Mouse (Mus musculus) heart, embryonic 16.5 days (tissue): ENCODE results near the gene Nrg3. TPM values are rescaled to one million over a fixed set of nuclear protein-coding genes. Genes with fewer than 3 reads are reported as not detected.

Experiments used
- ATAC-seq: fragments of 200-750 bp; cut with Nextera tagmentation; replicated peaks from 2 replicates; pipeline ENCODE4 v1.8.0; 2017; ENCODE audit warnings: moderate number of reproducible peaks; ENCODE audit not compliant: insufficient read depth, low FRiP score; ENCODE audit errors: extremely low read depth
- H3K27ac ChIP-seq: fragments of 300-500 bp; sonication (generic); 2 replicates; pipeline ENCODE4 v1.5.1; 2014; ENCODE audit warnings: mild to moderate bottlenecking, low read length, control low read depth, moderate library complexity
- H3K27me3 ChIP-seq: fragments of 300-500 bp; sonication (generic); 2 replicates; pipeline ENCODE4 v1.6.1; 2014; ENCODE audit warnings: low read length, mixed read lengths; ENCODE audit not compliant: control insufficient read depth, insufficient read depth
- H3K36me3 ChIP-seq: fragments of 300-500 bp; sonication (generic); 2 replicates; pipeline ENCODE4 v1.6.1; 2014; ENCODE audit not compliant: control insufficient read depth, insufficient read depth
- H3K4me1 ChIP-seq: fragments of 300-500 bp; sonication (generic); 2 replicates; pipeline ENCODE4 v1.6.1; 2014; ENCODE audit warnings: low read length, mixed read lengths; ENCODE audit not compliant: control insufficient read depth, insufficient read depth
- H3K4me2 ChIP-seq: fragments of 300-500 bp; sonication (generic); 2 replicates; pipeline ENCODE4 v1.6.1; 2014; ENCODE audit warnings: low read depth, mild to moderate bottlenecking, control low read depth, low read length
- H3K4me3 ChIP-seq: fragments of 300-500 bp; sonication (generic); 2 replicates; pipeline ENCODE4 v1.5.1; 2014; ENCODE audit warnings: mild to moderate bottlenecking, control low read depth, low read length
- H3K9ac ChIP-seq: fragments of 300-500 bp; sonication (generic); 2 replicates; pipeline ENCODE4 v1.6.1; 2014; ENCODE audit warnings: low read length, control low read depth
- H3K9me3 ChIP-seq: fragments of 300-500 bp; sonication (generic); replicated peaks from 2 replicates; pipeline ENCODE4 v1.6.1; 2016; ENCODE audit warnings: low read length; ENCODE audit not compliant: control insufficient read depth
- WGBS: fragments of 180-500 bp; shearing (Covaris S2); extraction: QIAGEN DNeasy Blood & Tissue Kit; methylation state at CpG from one replicate; pipeline ENCODE4 v1.1.7; 2014; 5-methylcytosine and 5-hydroxymethylcytosine counted together
- polyA plus RNA-seq: library from polyadenylated mRNA; unstranded; fragments of >200 nt; fragmentation: Nextera tagmentation; extraction: Ambion mirVana; gene quantifications from 2 replicates; pipeline ENCODE4 v1.2.1, GENCODE M21; 2015

Gene Nrg3
- polyA plus RNA-seq, 1 experiment from 2014 or later: not detected

DNA sequence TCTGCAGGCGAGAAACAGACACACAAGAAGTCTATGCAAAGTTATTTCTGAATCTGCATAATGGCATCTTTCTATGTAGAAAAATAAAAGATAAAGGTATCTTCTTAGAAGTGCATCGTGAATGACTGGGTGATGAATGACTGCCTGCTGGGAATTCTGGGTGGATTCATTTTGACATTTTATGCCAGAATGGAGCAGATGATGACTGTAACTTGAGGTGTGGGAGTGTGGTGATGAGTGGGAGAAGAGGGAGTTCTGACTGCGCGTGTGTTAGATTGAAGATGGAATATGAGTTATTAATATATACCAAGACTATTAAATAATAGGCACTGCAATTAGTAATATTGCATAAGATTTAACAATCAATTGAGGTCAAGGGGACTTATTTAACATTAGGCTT lies 208.5 kb downstream of the Nrg3 start:
- 75% methylated on average over 4 of the region's 4 CpGs for WGBS
- ATAC-seq: no peak
- H3K4me2 ChIP-seq: no peak overlapping the region
- no peaks in the 10 kb centered on the region for H3K36me3 ChIP-seq
- H3K4me3 ChIP-seq: no peak overlapping the region
- no peaks in the 10 kb centered on the region for H3K4me1 ChIP-seq
- H3K9ac ChIP-seq: no peak overlapping the region
- no peaks in the 10 kb centered on the region for H3K9me3 ChIP-seq
- H3K27me3 ChIP-seq: no peaks in the 10 kb centered on the region
- no peak overlapping the region for H3K27ac ChIP-seq

DNA sequence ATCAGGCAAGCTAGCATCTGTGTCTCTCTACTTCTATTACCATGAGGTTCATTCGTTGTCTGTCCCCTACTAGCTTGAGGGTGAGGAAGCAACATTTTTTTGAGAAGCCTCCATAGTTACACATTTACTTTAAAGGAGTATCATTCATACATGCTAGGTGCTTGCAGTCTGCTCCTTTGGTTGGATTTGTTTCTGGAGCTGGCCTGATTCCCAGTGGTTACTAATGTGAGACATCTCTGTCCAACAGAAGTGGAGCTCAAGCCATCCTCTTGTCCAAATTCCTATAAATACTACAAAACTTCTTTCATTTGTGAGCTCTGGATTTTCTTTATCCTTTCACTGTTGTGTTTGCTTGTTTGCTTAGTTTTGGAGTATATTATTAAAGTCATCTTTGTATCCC lies 211.9 kb downstream of the Nrg3 start:
- Histone ChIP-seq H3K9me3 (no peaks in the 10 kb centered on the region), H3K27me3 (no peaks in the 10 kb centered on the region), H3K4me1 (no peaks in the 10 kb centered on the region), H3K4me2 (no peak overlapping the region), H3K36me3 (no peaks in the 10 kb centered on the region), H3K27ac (no peak overlapping the region), H3K9ac (no peak overlapping the region), H3K4me3 (no peak overlapping the region)
- no peak for ATAC-seq
- 71% methylated on average over 1 of the region's 1 CpGs for WGBS

DNA sequence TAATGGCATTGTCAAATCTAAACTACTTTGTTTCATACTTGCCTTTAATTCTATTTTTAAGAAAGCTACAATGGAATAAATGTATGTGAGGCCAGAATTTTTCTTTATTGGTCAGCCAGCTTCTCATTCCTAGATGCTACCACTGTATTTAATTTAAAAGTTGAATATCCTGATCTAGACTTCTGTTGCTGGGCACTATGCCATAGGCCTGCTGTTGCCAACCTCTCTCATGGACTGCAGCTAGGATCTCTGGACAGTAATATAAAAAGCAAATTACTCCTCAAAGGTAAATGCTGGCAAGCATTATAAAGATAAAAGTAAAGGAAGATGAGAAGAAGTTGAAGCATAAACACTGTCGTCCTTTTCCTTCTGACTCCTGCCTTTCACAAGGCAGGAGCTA lies 217.5 kb downstream of the Nrg3 start:
- Histone ChIP-seq H3K27me3 (no peaks in the 10 kb centered on the region), H3K4me2 (no peak overlapping the region), H3K9ac (no peak overlapping the region), H3K4me1 (no peaks in the 10 kb centered on the region), H3K27ac (no peak overlapping the region), H3K36me3 (no peaks in the 10 kb centered on the region), H3K4me3 (no peak overlapping the region), H3K9me3 (no peaks in the 10 kb centered on the region)
- WGBS: 42% methylated on average over 1 of the region's 1 CpGs
- no peak for ATAC-seq

DNA sequence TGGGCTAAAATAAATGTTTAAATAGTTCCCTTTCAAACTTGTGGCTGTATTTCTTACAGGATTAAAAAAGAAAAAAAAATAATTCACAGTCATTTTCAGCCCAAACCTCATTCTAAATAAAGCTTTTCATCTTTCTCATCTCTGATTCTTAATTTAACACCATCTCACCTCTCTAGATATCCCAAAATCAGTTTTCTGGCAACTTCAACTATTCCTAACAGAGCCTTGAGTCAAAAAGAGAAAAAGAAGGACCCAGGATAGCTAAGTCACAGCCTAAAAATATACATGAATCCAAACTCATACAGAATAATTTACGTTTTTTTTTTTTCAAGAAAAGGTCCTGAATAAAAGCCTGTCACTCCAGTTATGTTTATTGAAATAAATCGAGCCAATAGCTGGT lies 232.6 kb downstream of the Nrg3 start:
- ATAC-seq: no peak

GRCm38 (mm10) chr14:39211472-39211871 lies 261.4 kb downstream of the Nrg3 start:
- ATAC-seq: no peak
- Histone ChIP-seq H3K9me3 (0 out of 2 replicates have a peak, but pooled peaks cover 2% of the 10 kb centered on the region), H3K4me2 (no peak overlapping the region), H3K9ac (no peak overlapping the region), H3K27ac (no peak overlapping the region), H3K4me3 (no peak overlapping the region), H3K27me3 (no peaks in the 10 kb centered on the region), H3K4me1 (no peaks in the 10 kb centered on the region), H3K36me3 (no peaks in the 10 kb centered on the region)
- WGBS: 88% methylated on average over 1 of the region's 1 CpGs

More for the DNA sequence above, 232.6 kb downstream of the Nrg3 start:
- Histone ChIP-seq H3K27me3 (no peaks in the 10 kb centered on the region), H3K36me3 (no peaks in the 10 kb centered on the region), H3K4me1 (no peaks in the 10 kb centered on the region), H3K9ac (no peak overlapping the region), H3K27ac (no peak overlapping the region), H3K4me3 (no peak overlapping the region), H3K4me2 (no peak overlapping the region), H3K9me3 (no peaks in the 10 kb centered on the region)
- 47% methylated on average over 2 of the region's 2 CpGs for WGBS

GRCm38 (mm10) chr14:39191946-39192345 lies 280.9 kb downstream of the Nrg3 start:
- Histone ChIP-seq H3K4me1 (no peaks in the 10 kb centered on the region), H3K9ac (no peak overlapping the region), H3K27me3 (no peaks in the 10 kb centered on the region), H3K27ac (no peak overlapping the region), H3K4me2 (no peak overlapping the region), H3K36me3 (no peaks in the 10 kb centered on the region), H3K9me3 (no peaks in the 10 kb centered on the region), H3K4me3 (no peak overlapping the region)
- no peak for ATAC-seq
- 56% methylated on average over 5 of the region's 5 CpGs for WGBS

DNA sequence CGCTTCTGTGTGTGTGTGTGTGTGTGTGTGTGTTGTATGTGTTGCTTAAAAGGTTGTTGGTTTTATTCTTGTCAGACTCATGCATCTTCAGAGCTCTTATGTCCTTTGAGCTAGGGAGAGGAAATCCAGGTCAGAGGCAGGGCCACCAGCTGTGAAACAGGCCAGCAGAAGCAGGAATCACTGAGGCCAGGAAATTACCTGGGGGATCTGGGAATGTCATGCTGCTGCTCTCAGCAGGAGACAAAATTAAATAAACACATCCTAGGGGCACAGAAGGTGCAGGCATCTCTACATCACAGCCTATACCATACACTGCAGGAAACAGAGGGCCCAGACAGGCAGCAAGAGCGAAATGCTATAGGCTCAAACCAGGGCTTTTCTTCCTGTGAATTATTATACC lies 299.2 kb downstream of the Nrg3 start:
- H3K27ac ChIP-seq: no peak overlapping the region
- 54% methylated on average over 2 of the region's 2 CpGs for WGBS

GRCm38 (mm10) chr14:39160140-39160539 lies 312.7 kb downstream of the Nrg3 start:
- ATAC-seq: no peak
- H3K27me3 ChIP-seq: no peaks in the 10 kb centered on the region
- H3K4me3 ChIP-seq: no peak overlapping the region
- no peaks in the 10 kb centered on the region for H3K36me3 ChIP-seq
- no peak overlapping the region for H3K4me2 ChIP-seq
- 63% methylated on average over 3 of the region's 3 CpGs for WGBS
- no peaks in the 10 kb centered on the region for H3K9me3 ChIP-seq
- no peaks in the 10 kb centered on the region for H3K4me1 ChIP-seq
- H3K9ac ChIP-seq: no peak overlapping the region
- no peak overlapping the region for H3K27ac ChIP-seq

More for the DNA sequence above, 299.2 kb downstream of the Nrg3 start:
- H3K36me3 ChIP-seq: no peaks in the 10 kb centered on the region
- no peaks in the 10 kb centered on the region; the same call in 1 of the 2 replicates for H3K9me3 ChIP-seq
- ATAC-seq: no peak
- H3K4me1 ChIP-seq: no peaks in the 10 kb centered on the region
- no peak overlapping the region for H3K4me3 ChIP-seq
- no peaks in the 10 kb centered on the region for H3K27me3 ChIP-seq
- no peak overlapping the region for H3K9ac ChIP-seq
- H3K4me2 ChIP-seq: no peak overlapping the region

- Histone ChIP-seq H3K36me3 (no peaks in the 10 kb centered on the region), H3K4me1 (no peaks in the 10 kb centered on the region), H3K4me3 (no peak overlapping the region), H3K4me2 (no peak overlapping the region), H3K27me3 (no peaks in the 10 kb centered on the region), H3K9me3 (no peaks in the 10 kb centered on the region), H3K27ac (no peak overlapping the region), H3K9ac (no peak overlapping the region)
- ATAC-seq: no peak
- 21% methylated on average over 1 of the region's 1 CpGs for WGBS
These were observed 317.4 kb downstream of the Nrg3 start for GRCm38 (mm10) chr14:39155462-39155861.

- no peaks in the 10 kb centered on the region for H3K36me3 ChIP-seq
- no peak for ATAC-seq
- H3K27ac ChIP-seq: no peak overlapping the region
- H3K4me3 ChIP-seq: no peak overlapping the region
- H3K9me3 ChIP-seq: no peaks in the 10 kb centered on the region
- no peak overlapping the region for H3K4me2 ChIP-seq
- H3K27me3 ChIP-seq: no peaks in the 10 kb centered on the region
- no peak overlapping the region for H3K9ac ChIP-seq
- 73% methylated on average over 2 of the region's 2 CpGs for WGBS
- H3K4me1 ChIP-seq: no peaks in the 10 kb centered on the region
These were observed 343.1 kb downstream of the Nrg3 start for GRCm38 (mm10) chr14:39129766-39130165.
